Mouse (Mus musculus) adrenal gland, adult 18-20 months (tissue): ENCODE data around the gene St6gal1. TPM values are rescaled to one million over a fixed set of nuclear protein-coding genes. Genes with fewer than 3 reads are reported as not detected.

Source experiments
- DNase-seq, 2 experiments: peaks; one replicate each; pipeline ENCODE4 v3.0.0; 2021 to 2022; ENCODE audit warnings: low spot score in 2 of 2
- total RNA-seq, 2 experiments: library from RNA; stranded (reverse); gene quantifications; 1 replicate in 1 of 2; 2 replicates in 1 of 2; pipeline ENCODE4 v1.2.3; 2021

St6gal1 gene
- total RNA-seq, 2 experiments from 2014 or later = 21.8 to 35.6 TPM

- peak in 1 of 2 experiments; percentile 3 for DNase-seq
These were observed 1.2 kb upstream of the St6gal1 start for GRCm38 (mm10) chr16:23223166-23223870.

- DNase-seq = peak in 1 of 2 experiments; percentile 25
These were observed 570 bp upstream of the St6gal1 start for GRCm38 (mm10) chr16:23223871-23224469.

GRCm38 (mm10) chr16:23225069-23225721 is 655 bp downstream of the St6gal1 start:
- peak; percentile 59 to 60 for DNase-seq

GRCm38 (mm10) chr16:23225821-23226600 is 1.5 kb downstream of the St6gal1 start:
- DNase-seq = peak; percentile 45 to 59

- peak in 1 of 2 experiments; percentile 56 for DNase-seq
These were observed 2.2 kb downstream of the St6gal1 start for GRCm38 (mm10) chr16:23226601-23227351.

- DNase-seq = no peak
These were observed 3.3 kb downstream of the St6gal1 start for GRCm38 (mm10) chr16:23227851-23228250.

- DNase-seq = peak in 1 of 2 experiments; percentile 11
These were observed 3.9 kb downstream of the St6gal1 start for GRCm38 (mm10) chr16:23228486-23228885.

GRCm38 (mm10) chr16:23229945-23230344 is 5.4 kb downstream of the St6gal1 start:
- peak in 1 of 2 experiments; percentile 7 for DNase-seq

- peak in 1 of 2 experiments; percentile 18 for DNase-seq
These were observed 6.6 kb downstream of the St6gal1 start for GRCm38 (mm10) chr16:23231168-23231567.

GRCm38 (mm10) chr16:23232691-23233090 is 8.2 kb downstream of the St6gal1 start:
- no peak for DNase-seq

GRCm38 (mm10) chr16:23233496-23233895 is 9.0 kb downstream of the St6gal1 start:
- no peak for DNase-seq

- DNase-seq = no peak
These were observed 10.0 kb downstream of the St6gal1 start for GRCm38 (mm10) chr16:23234557-23234956.

GRCm38 (mm10) chr16:23235173-23235694 is 10.7 kb downstream of the St6gal1 start:
- no peak for DNase-seq

GRCm38 (mm10) chr16:23239583-23239982 is 15.0 kb downstream of the St6gal1 start:
- no peak for DNase-seq

GRCm38 (mm10) chr16:23240049-23240949 is 15.8 kb downstream of the St6gal1 start:
- DNase-seq = peak; percentile 72 to 74

GRCm38 (mm10) chr16:23240950-23241259 is 16.4 kb downstream of the St6gal1 start:
- no peak for DNase-seq

- DNase-seq = no peak
These were observed 19.3 kb downstream of the St6gal1 start for GRCm38 (mm10) chr16:23243726-23244425.

GRCm38 (mm10) chr16:23244486-23244885 is 19.9 kb downstream of the St6gal1 start:
- no peak for DNase-seq

- DNase-seq = no peak
These were observed 24.7 kb downstream of the St6gal1 start for GRCm38 (mm10) chr16:23249285-23249684.
